Mouse (Mus musculus): ENCODE results near the gene Phactr4.
"Not testable (repeated sequence)": the region's sequence is repeated elsewhere in the genome, so short reads cannot be mapped to it uniquely, and the experiment has no call there.

Phactr4 gene

DNA sequence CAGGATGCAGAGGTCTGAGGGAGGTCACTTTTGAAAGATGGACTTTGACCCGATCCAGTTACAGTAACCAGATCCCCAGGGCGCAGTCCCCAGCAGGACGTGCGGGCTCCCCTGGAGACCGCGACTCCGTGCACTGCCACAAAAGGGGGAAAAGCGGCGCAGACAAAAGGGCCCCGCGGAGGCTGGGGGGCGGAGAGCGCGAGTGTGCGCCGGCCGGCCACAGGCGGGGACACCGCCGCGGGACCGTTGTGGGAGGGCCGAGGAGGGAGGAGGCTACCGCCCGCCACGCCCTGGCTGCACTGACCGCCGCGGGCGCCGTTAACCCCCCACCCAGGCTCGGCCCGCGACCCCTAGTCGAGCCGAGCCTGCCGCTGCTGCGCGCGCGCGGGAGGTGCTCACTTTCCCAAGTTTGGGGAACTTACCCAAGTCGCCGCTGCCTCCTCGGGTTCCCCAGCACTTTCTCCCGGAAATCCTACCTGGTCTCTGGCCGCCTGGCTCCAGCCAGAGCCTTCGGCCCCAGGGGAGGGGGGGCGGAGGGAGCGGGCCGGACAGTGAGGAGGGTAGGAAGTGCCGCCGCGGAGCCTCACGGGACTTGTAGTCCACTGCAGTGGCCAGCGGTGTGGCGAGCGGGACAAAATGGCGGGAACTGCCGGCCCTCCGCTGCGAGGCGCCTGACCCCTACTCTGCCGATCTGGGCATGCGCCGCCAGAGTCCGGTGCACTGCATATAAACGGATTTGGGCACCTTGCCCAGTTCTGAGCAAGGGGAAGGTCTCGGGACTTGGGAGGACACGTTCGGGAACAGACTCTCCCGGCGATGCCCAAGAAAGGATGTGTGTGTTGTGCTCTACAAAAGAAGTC is at the start of gene Phactr4:
Gene Phactr4, minus strand, starts transcription at position 567 of the 860 bp plus-strand sequence.
- DNase-seq = peak; percentile 99

DNA sequence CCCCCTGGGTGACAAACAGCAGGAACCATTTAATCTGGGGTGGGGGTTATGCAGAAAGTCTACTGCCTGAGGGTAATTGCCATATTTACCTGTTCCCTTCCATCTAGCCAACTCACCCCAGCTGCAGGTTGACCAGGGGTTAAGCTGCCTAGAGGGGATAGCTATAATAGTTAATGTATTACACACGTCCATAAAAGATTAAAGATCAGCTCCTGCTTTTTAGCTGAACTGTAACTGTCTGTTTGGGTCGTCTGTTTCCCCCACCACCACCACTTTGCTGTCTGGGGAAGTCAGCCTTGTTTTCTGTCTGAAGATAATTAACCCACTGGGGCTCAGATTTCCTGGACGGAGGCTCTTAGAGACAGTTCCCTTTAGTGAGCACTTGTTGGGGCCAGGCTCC is 47.6 kb upstream of the Phactr4 start:
- peak; percentile 51 for DNase-seq

DNA sequence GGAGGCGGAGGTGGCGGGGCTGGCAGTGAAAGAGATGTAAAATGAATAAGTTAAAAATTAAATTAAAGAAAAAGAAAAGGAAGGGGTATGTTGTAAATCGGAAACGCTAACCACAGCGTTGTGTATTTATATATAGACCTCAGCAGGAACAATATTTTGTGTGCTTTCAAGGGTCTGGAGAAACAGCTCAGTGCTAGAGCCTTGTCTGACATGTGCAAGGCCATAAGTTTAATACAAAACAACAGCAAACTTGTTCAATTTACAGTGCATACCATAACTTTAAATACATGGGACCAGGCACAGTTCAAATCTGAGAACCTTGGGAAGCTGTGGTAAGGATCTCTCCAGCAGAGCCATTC is 41.9 kb upstream of the Phactr4 start:
- no peak for DNase-seq

DNA sequence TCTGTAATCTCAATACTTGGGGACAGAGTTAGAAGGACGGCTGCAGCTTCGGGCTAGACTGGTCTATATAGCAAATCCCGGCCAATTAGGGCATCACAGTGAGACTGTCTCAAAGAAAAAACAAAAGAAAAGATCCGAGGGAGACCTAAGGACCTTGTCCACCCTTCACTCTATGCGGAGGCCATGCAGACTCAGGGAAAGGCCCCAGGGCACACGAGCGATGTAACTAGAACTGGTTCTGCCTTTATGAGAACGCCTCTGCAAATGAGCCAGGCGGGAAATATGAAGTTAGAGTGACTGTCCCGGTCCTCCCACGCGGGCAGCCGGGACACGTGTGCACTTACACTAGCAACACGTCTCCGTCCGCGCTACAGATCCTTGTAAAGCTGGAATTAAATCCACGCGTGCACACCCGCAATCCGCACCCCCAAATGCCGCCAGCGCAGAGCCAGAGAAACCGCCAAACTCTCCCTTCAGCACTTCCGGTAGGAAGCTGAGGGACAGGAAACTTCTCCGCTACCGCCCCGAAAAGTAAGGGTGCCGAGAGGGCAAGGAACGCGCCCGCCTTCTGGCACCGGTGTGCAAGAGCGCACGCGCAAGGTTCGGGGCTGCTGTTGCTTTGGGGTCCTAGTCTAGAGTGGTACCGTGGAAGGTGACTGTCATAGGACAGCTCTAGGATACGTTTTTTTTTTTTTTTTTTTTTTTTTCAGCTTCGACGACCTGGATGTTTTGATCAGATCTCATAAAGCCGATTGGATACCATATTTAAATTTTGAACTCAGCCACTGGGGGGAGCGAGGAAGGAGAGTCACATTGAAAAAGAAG is 41.4 kb upstream of the Phactr4 start, which contains the start of gene Med18:
Gene Med18, minus strand, starts transcription at position 492 of the 825 bp plus-strand sequence.
- peak; percentile 96 for DNase-seq

GRCm38 (mm10) chr4:132462836-132463235 is 40.5 kb upstream of the Phactr4 start:
- no peak for DNase-seq

GRCm38 (mm10) chr4:132460225-132460624 is 37.9 kb upstream of the Phactr4 start:
- DNase-seq = no peak

GRCm38 (mm10) chr4:132455561-132455960 is 33.3 kb upstream of the Phactr4 start:
- DNase-seq = no peak

DNA sequence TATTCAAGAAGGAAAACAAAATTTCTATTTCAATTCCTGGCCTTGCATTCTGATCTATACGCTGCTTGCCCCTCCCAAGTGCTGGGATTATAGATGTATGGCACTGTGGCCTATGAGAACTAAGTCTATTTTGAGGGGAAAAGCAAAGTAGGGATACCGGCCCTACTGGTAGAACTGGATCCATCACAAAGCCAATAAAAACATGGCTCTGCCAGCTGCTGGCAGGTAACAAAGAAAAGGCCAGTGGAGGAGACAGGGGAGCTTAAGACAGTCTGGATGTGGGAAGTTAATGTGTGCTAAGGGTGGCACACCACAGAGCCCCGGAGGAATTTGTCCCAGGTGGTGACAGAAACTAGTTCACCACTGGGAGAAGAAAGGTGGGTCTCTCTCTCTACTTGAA is 32.9 kb upstream of the Phactr4 start:
- DNase-seq = no peak

- DNase-seq = no peak
Measured at GRCm38 (mm10) chr4:132454216-132454615, 31.9 kb upstream of the Phactr4 start.

- DNase-seq = no peak
Measured at GRCm38 (mm10) chr4:132449778-132450177, 27.5 kb upstream of the Phactr4 start.

- DNase-seq = no peak
Measured at GRCm38 (mm10) chr4:132446105-132446504, 23.8 kb upstream of the Phactr4 start.

DNA sequence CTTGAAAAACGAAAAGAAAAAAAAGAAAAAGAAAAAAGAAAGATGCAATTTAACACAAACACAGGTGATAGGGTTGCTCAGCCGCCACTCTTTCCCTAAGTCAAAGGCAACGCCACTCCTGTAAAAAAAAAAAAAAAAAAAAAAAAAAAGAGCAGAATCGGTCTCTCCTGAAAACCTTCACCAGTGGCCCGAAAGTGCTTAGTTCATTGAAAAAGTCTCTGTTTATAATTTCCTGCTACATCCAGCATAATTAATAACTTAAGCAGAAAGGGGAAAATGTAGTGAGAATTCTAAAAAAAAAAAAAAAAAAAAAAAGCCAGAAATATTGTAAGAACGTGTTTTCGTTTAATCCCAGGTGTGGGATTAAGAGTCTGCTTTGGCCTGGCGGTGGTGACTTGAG is 22.2 kb upstream of the Phactr4 start:
- DNase-seq = no peak

GRCm38 (mm10) chr4:132437857-132438256 is 15.6 kb upstream of the Phactr4 start:
- DNase-seq = no peak

GRCm38 (mm10) chr4:132432717-132433372 is 10.6 kb upstream of the Phactr4 start:
- no peak for DNase-seq

GRCm38 (mm10) chr4:132428022-132428542 is 5.8 kb upstream of the Phactr4 start:
- no peak for DNase-seq

DNA sequence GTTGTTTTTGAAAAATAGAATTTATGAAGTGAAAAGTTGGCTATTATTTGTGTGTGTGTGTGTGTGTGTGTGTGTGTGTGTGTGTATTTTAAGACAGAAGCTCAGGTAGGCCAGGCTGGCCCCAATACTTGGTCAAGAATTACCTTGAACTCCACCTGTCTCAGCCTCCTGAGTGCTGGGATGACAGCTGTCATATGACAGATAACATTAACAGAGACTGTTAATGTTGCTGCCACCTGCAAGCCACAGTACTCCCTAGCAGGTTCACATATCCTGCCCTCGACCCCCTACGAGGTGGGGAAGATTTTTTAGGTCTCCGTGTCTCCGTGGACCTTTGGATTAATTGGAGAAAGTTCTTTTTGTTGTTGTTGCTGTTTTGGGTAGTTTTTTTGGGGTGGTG is 5.2 kb upstream of the Phactr4 start:
- no peak for DNase-seq

DNA sequence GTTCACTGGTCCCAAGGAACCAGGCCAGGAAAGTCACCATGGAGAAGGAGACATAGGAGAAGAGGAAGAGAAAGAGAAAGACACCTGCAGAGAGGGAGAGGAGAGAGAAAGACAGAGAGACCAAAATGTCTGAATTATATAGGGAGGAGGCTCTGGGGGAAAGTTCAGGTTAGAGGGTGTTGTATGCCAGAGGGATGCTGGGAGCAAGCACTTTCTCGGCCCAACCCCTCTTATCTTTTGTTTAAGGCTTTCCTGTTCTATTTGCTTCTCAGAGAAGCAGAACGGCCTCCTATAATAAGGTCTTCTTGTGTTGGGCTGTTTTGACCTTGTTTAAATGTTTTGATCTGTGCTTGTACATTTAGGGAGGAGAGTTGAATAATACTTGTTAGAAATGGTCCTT is 3.7 kb upstream of the Phactr4 start:
- no peak for DNase-seq

- DNase-seq = peak; percentile 29
Measured at GRCm38 (mm10) chr4:132424765-132425164, 2.5 kb upstream of the Phactr4 start.

- DNase-seq = no peak
Measured at GRCm38 (mm10) chr4:132421556-132421922, 750 bp downstream of the Phactr4 start.

- DNase-seq = no peak
Measured at GRCm38 (mm10) chr4:132420471-132420870, 1.8 kb downstream of the Phactr4 start.

DNA sequence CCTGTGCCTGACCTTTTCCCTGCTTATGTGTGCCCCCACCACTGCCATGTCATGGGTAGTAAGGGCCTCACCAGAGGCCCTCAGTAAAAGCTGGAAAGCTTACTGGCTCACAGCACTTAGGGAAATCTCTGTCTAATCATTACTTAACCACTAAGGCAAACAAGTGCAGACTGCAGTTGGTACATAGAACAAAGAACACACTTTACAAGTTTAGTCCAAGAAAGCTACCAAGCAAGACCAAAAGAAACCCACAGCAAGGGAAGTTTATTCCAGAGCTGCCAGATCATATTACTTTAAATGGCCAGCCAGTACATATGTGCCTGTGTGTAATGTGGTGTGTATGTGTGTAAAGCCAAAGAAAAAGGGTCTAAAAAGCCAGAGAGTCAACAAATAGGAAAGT is 6.3 kb downstream of the Phactr4 start:
- DNase-seq = no peak

DNA sequence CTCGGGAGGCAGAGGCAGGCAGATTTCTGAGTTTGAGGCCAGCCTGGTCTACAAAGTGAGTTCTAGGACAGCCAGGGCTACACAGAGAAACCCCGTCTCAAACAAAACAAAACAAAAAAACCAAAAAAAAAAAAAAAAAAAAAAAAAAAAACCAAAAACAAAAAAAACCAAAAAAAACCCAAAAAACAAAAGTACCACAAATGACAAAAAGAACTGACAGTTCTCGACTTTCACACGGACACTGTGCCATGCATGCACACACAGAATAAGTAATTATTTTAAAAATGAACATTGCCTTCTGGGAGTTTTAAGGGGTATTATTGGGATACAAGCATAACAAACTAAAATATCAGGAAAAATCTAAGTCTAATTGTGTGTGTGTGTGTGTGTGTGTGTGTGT is 9.0 kb downstream of the Phactr4 start:
- not testable (repeated sequence) for DNase-seq

Data from kidney, postnatal 10 days (tissue).